Mouse (Mus musculus) limb, embryonic 10.5 days (tissue): Measurements from ENCODE around the gene Pfdn5. TPM values are rescaled to one million over a fixed set of nuclear protein-coding genes. Genes with fewer than 3 reads are reported as not detected.
"Not testable (repeated sequence)": the region's sequence is repeated elsewhere in the genome, so short reads cannot be mapped to it uniquely, and the experiment has no call there.

Source experiments
- DNase-seq: peaks from one replicate; pipeline ENCODE4 v3.0.0-alpha.2; 2017; ENCODE audit warnings: low spot score
- H3K27ac ChIP-seq: fragments of 300-500 bp; sonication (generic); 2 replicates; pipeline ENCODE4 v1.5.1; 2016; ENCODE audit warnings: mild to moderate bottlenecking
- H3K27me3 ChIP-seq: fragments of 300-500 bp; sonication (generic); 2 replicates; pipeline ENCODE4 v1.6.1; 2016; ENCODE audit warnings: low read depth, mild to moderate bottlenecking; ENCODE audit not compliant: poor library complexity, severe bottlenecking
- H3K36me3 ChIP-seq: fragments of 300-500 bp; sonication (generic); 2 replicates; pipeline ENCODE4 v1.6.1; 2016; ENCODE audit warnings: mild to moderate bottlenecking, moderate library complexity
- H3K4me1 ChIP-seq: fragments of 300-500 bp; sonication (generic); 2 replicates; pipeline ENCODE4 v1.6.1; 2016
- H3K4me3 ChIP-seq: fragments of 300-500 bp; sonication (generic); 2 replicates; pipeline ENCODE4 v1.5.1; 2016; ENCODE audit warnings: mild to moderate bottlenecking, moderate library complexity
- H3K9me3 ChIP-seq: fragments of 300-500 bp; sonication (generic); replicated peaks from 2 replicates; pipeline ENCODE4 v1.6.1; 2016; ENCODE audit warnings: mild to moderate bottlenecking
- WGBS: fragments of 180-500 bp; shearing (Covaris S2); methylation state at CpG from one replicate; pipeline ENCODE4 v1.1.7; 2016; 5-methylcytosine and 5-hydroxymethylcytosine counted together
- polyA plus RNA-seq: library from polyadenylated mRNA; unstranded; fragments of >200 nt; fragmentation: Nextera tagmentation; extraction: Ambion mirVana; gene quantifications from 2 replicates; pipeline ENCODE4 v1.2.1, GENCODE M21; 2016

Gene Pfdn5
- polyA plus RNA-seq, 1 experiment from 2014 or later: 381 TPM

DNA sequence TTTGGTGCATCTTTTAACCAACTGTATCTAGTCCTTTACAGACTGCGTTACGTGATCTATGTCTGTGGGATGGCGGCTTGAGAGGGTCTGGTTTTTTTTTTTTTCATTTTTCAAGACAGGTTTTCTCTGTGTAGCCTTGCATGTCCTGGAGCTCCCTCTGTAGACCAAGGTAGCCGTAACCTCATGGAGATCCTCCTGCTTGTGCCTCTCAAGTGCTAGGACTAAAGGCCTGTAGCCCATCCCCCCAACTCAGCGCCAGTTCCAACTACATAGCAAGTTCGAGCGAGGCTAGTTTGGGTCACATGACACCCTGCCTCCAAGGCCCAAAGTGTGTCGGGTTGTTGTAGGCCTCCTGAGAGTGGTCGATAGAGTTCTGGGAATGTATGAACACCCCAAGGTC, 17.2 kb upstream of the Pfdn5 start:
- Histone ChIP-seq H3K36me3 (peaks cover 97% of the 10 kb centered on the region), H3K4me1 (no peaks in the 10 kb centered on the region), H3K27ac (no peak overlapping the region), H3K9me3 (no peaks in the 10 kb centered on the region), H3K27me3 (no peaks in the 10 kb centered on the region), H3K4me3 (no peak overlapping the region)
- WGBS: 86% methylated on average over 9 of the region's 9 CpGs
- no peak for DNase-seq

- no peak overlapping the region for H3K4me3 ChIP-seq
- H3K4me1 ChIP-seq: no peaks in the 10 kb centered on the region
- no peak for DNase-seq
- H3K9me3 ChIP-seq: no peaks in the 10 kb centered on the region
- peaks cover 97% of the 10 kb centered on the region for H3K36me3 ChIP-seq
- 80% methylated on average over 10 of the region's 10 CpGs for WGBS
- H3K27ac ChIP-seq: no peak overlapping the region
- no peaks in the 10 kb centered on the region for H3K27me3 ChIP-seq
Measured at GRCm38 (mm10) chr15:102310074-102310845, 15.7 kb upstream of the Pfdn5 start.

DNA sequence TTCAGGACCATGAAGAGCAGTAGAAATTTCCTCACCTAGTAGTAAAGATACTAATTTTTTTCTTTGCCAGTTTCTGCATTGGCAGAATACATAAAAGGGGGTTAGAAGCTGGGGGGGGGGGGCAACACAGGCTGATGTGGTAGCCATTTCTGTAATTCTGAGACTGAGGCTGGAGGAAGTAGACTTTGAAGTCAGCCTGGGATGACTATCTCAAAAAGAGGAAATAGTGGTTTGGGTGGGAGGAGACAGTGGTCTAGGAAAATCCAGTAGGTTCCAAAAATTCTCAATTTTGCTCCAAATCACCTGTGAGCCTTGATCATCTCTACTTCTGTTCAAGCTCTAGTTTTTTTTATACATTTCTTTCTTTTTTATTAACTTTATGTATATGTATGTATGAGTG, 14.4 kb upstream of the Pfdn5 start:
- Histone ChIP-seq H3K4me3 (no peak overlapping the region), H3K36me3 (peaks cover 97% of the 10 kb centered on the region), H3K27ac (no peak overlapping the region), H3K4me1 (no peaks in the 10 kb centered on the region), H3K9me3 (no peaks in the 10 kb centered on the region), H3K27me3 (no peaks in the 10 kb centered on the region)
- no peak for DNase-seq

- H3K27me3 ChIP-seq: no peaks in the 10 kb centered on the region
- DNase-seq: no peak
- 92% methylated on average over 8 of the region's 8 CpGs for WGBS
- H3K27ac ChIP-seq: no peak overlapping the region
- H3K9me3 ChIP-seq: no peaks in the 10 kb centered on the region
- H3K4me1 ChIP-seq: no peaks in the 10 kb centered on the region
- H3K4me3 ChIP-seq: no peak overlapping the region
- H3K36me3 ChIP-seq: peaks cover 96% of the 10 kb centered on the region
Measured at GRCm38 (mm10) chr15:102315292-102315691, 10.6 kb upstream of the Pfdn5 start.

- no peaks in the 10 kb centered on the region for H3K4me1 ChIP-seq
- DNase-seq: peak; percentile 49
Measured at GRCm38 (mm10) chr15:102316263-102316662, 9.7 kb upstream of the Pfdn5 start.

GRCm38 (mm10) chr15:102324654-102325473, 1.1 kb upstream of the Pfdn5 start:
- Histone ChIP-seq H3K27me3 (no peaks in the 10 kb centered on the region), H3K4me3 (peak overlapping the region; percentile 20), H3K4me1 (peaks cover 12% of the 10 kb centered on the region), H3K27ac (no peak overlapping the region), H3K36me3 (peaks cover 72% of the 10 kb centered on the region), H3K9me3 (no peaks in the 10 kb centered on the region)
- 81% methylated on average over 12 of the region's 12 CpGs for WGBS
- DNase-seq: no peak

More at GRCm38 (mm10) chr15:102316263-102316662, 9.7 kb upstream of the Pfdn5 start:
- Histone ChIP-seq H3K27me3 (no peaks in the 10 kb centered on the region), H3K4me3 (no peak overlapping the region), H3K36me3 (peaks cover 98% of the 10 kb centered on the region), H3K9me3 (no peaks in the 10 kb centered on the region), H3K27ac (no peak overlapping the region)
- WGBS: 89% methylated on average over 6 of the region's 6 CpGs

DNA sequence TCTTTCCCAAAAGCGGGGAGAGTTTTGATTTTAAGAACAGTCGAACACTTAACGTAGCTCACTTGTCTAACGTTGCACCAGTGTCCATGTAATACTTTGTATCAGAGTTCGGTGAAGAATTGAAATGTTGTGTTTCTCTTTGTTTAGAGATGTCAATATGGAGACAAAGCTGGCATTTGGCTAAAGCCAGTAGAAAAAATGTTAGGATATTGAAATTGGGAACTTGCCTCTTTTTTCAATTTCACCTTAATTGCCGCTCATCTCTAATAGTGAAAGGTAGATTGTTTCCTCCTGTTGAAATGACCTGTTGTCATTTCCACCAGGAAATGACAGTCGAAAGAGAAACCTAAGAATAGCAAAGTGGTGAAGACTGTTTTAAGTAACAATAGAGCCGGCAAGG, 976 bp downstream of the Pfdn5 start:
- peaks cover 68% of the 10 kb centered on the region for H3K36me3 ChIP-seq
- H3K27ac ChIP-seq: peak overlapping the region; percentile 87
- H3K9me3 ChIP-seq: no peaks in the 10 kb centered on the region
- peak overlapping the region; percentile 70 for H3K4me3 ChIP-seq
- H3K27me3 ChIP-seq: no peaks in the 10 kb centered on the region
- no peak for DNase-seq
- 69% methylated on average over 8 of the region's 8 CpGs for WGBS
- H3K4me1 ChIP-seq: peaks cover 18% of the 10 kb centered on the region

- Histone ChIP-seq H3K9me3 (no peaks in the 10 kb centered on the region), H3K27me3 (no peaks in the 10 kb centered on the region), H3K4me1 (peaks cover 27% of the 10 kb centered on the region), H3K27ac (peak within 1 kb of the TSS; percentile 83), H3K4me3 (peak within 1 kb of the TSS; percentile 77), H3K36me3 (peaks cover 82% of the 10 kb centered on the region)
- WGBS: under 1% methylated on average over 30 of the region's 30 CpGs
- peak; percentile 89 for DNase-seq
Measured at GRCm38 (mm10) chr15:102331610-102332015, 5.7 kb downstream of the Pfdn5 start, which contains the start of gene Myg1. Myg1 (plus strand) TSS chr15:102331709.

GRCm38 (mm10) chr15:102335254-102335653, 9.3 kb downstream of the Pfdn5 start:
- no peak overlapping the region for H3K4me3 ChIP-seq
- peaks cover 92% of the 10 kb centered on the region for H3K36me3 ChIP-seq
- H3K9me3 ChIP-seq: no peaks in the 10 kb centered on the region
- H3K4me1 ChIP-seq: peaks cover 19% of the 10 kb centered on the region
- 86% methylated on average over 8 of the region's 8 CpGs for WGBS
- DNase-seq: no peak
- H3K27me3 ChIP-seq: no peaks in the 10 kb centered on the region
- no peak overlapping the region for H3K27ac ChIP-seq

DNA sequence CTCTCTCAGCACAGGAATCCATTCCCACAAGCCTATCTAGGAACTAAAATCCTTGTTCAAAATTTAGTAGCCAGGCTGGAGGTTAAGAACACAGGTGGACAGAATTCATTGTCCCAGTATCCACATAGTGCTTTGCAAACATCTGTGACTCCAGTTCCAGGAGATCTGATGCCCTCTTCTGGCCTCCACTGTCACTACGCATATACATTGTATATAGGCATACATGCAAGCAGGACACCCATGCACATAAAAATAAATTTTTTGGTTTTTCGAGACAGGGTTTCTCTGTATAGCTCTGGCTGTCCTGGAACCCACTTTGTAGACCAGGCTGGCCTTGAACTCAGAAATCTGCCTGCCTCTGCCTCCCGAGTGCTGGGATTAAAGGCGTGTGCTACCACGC, 10.0 kb downstream of the Pfdn5 start:
- not testable (repeated sequence) for H3K9me3 ChIP-seq, H3K4me3 ChIP-seq, H3K27me3 ChIP-seq, DNase-seq, H3K27ac ChIP-seq
- H3K36me3 ChIP-seq: peaks cover 89% of the 10 kb centered on the region
- WGBS: 89% methylated on average over 5 of the region's 5 CpGs
- H3K4me1 ChIP-seq: peaks cover 19% of the 10 kb centered on the region

DNA sequence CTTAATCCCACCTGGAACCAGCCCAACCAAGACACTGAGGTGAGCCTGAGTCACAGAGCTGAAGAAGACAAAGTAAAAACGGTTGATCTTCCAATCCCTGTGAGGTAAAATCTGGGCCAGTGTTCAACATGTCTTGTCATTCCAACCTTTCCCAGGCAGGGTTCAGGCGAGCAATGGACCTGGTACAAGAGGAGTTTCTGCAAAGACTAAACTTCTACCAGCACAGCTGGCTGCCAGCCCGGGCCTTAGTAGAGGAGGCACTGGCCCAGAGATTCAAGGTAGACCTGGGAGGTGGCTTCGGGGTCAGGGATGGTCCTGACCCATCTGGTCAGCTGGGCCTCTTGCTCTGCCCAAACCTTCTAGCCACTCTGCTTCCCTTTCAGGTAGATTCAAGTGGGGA, 11.0 kb downstream of the Pfdn5 start:
- 95% methylated on average over 4 of the region's 4 CpGs for WGBS

DNA sequence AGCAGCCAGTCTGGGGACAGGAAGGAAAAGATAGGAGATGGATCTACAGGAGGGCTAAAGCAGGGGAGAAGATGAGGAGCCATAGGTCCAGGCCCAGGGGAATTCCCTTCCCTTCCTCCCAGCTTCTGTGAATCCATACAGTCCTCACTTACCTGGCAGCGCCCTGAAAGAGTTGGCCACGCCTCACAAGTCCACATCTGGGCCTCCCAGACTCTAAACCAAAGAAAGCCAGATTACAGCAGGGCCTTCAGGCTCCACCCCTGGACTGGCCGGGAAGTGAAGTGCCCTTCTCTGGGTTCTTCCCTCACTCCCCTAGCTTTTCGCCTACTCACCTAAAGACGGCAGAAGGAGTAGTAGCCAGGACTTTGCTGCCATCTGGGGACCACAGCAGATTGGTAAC, 13.7 kb downstream of the Pfdn5 start:
- Histone ChIP-seq H3K9me3 (no peaks in the 10 kb centered on the region), H3K4me3 (no peak overlapping the region), H3K27me3 (no peaks in the 10 kb centered on the region), H3K36me3 (peaks cover 91% of the 10 kb centered on the region), H3K4me1 (no peaks in the 10 kb centered on the region), H3K27ac (no peak overlapping the region)
- no peak for DNase-seq
- 72% methylated on average over 5 of the region's 5 CpGs for WGBS

More for the DNA sequence above, 11.0 kb downstream of the Pfdn5 start:
- no peak for DNase-seq
- Histone ChIP-seq H3K27ac (no peak overlapping the region), H3K27me3 (no peaks in the 10 kb centered on the region), H3K9me3 (no peaks in the 10 kb centered on the region), H3K36me3 (peaks cover 90% of the 10 kb centered on the region), H3K4me1 (peaks cover 13% of the 10 kb centered on the region), H3K4me3 (no peak overlapping the region)

DNA sequence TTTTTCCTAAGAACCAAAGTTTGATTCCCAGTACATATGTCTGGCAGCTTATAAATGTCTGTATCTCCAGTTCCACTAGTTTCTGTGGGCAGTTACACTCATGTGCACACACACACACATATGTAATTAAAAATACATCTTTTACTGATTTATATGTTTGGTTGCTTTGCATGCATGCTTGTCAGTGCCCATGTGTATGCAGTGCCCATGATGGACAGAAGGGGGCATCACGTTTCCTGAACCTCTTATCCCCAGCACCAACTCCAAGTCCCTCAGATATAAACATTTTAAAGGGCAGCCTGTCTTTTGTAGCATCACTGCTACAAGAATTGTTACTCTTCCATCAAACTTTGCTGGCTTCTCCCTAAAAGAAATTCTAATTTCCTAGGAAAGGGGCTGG, 15.7 kb downstream of the Pfdn5 start:
- no peak overlapping the region for H3K4me3 ChIP-seq
- 15% methylated on average over 1 of the region's 1 CpGs for WGBS
- no peak overlapping the region for H3K27ac ChIP-seq
- DNase-seq: peak; percentile 50
- no peaks in the 10 kb centered on the region for H3K4me1 ChIP-seq
- no peaks in the 10 kb centered on the region for H3K9me3 ChIP-seq
- no peaks in the 10 kb centered on the region for H3K27me3 ChIP-seq
- H3K36me3 ChIP-seq: peaks cover 91% of the 10 kb centered on the region
